ENCODE assay signal across 11 mouse cellular contexts in genomic region chr11:120254420-120254819, GRCm38 (mm10). TPM values are rescaled to one million over a fixed set of nuclear protein-coding genes. Genes with fewer than 3 reads are reported as not detected.
DNase-seq lines count a peak whose midpoint lies in the region; ATAC-seq and TF ChIP-seq lines count a peak whose summit lies in the region.
"Had no signal": no experiment of that assay in that cellular context is flagged by ENCODE, and none has a peak within 500 bp of the region (broad histone marks: within the 10 kb centered on the region; RNA-seq: fewer than 3 reads in every experiment).

No protein-coding gene starts in this region.

- TF ChIP-seq CTCF in liver, postnatal 0 days (IDR thresholded peaks at IDR 0.05; ENCODE audit: low read depth): no peak

- peaks cover 31% of the 10 kb centered on the region for H3K4me1 ChIP-seq in liver, postnatal 0 days (ENCODE audit: insufficient read depth)
- peaks cover 54% of the 10 kb centered on the region for H3K4me1 ChIP-seq in liver, embryonic 11.5 days (replicated peaks; ENCODE audit: control insufficient read depth, insufficient read depth, low read length)
- peaks cover 96% of the 10 kb centered on the region for H3K4me1 ChIP-seq in hindbrain, embryonic 10.5 days (replicated peaks)
- peaks cover 57% of the 10 kb centered on the region for H3K4me1 ChIP-seq in midbrain, embryonic 16.5 days (ENCODE audit: control insufficient read depth, insufficient read depth, low read length)

- no peaks in the 10 kb centered on the region for H3K27me3 ChIP-seq in liver, postnatal 0 days (ENCODE audit: insufficient read depth, low read length)
- H3K27me3 ChIP-seq in liver, embryonic 11.5 days (replicated peaks; ENCODE audit: control insufficient read depth, insufficient read depth, low read length): no peaks in the 10 kb centered on the region
- no peaks in the 10 kb centered on the region for H3K27me3 ChIP-seq in hindbrain, embryonic 10.5 days (ENCODE audit: insufficient read depth, poor library complexity, severe bottlenecking)
- no peaks in the 10 kb centered on the region for H3K27me3 ChIP-seq in midbrain, embryonic 16.5 days (ENCODE audit: control insufficient read depth, insufficient read depth, low read depth, low read length)
- H3K27me3 ChIP-seq: Patski had no signal

- no peak overlapping the region for H3K4me3 ChIP-seq in liver, postnatal 0 days (ENCODE audit: low read depth, low read length)
- no peak overlapping the region for H3K4me3 ChIP-seq in liver, embryonic 11.5 days (ENCODE audit: low read depth, low read length)
- no peak overlapping the region for H3K4me3 ChIP-seq in hindbrain, embryonic 10.5 days
- H3K4me3 ChIP-seq in midbrain, embryonic 16.5 days (ENCODE audit: low read depth, low read length): no peak overlapping the region

- TF ChIP-seq EP300 in liver, postnatal 0 days (IDR thresholded peaks at IDR 0.05; ENCODE audit: low read depth): no peak

- H3K9ac ChIP-seq in liver, postnatal 0 days (replicated peaks): no peak overlapping the region
- no peak overlapping the region for H3K9ac ChIP-seq in liver, embryonic 11.5 days (ENCODE audit: low read depth, low read length)
- peak overlapping the region; percentile 23; the same call in 1 of the 2 replicates for H3K9ac ChIP-seq in midbrain, embryonic 16.5 days (ENCODE audit: low read depth, low read length)

- H3K4me2 ChIP-seq in liver, postnatal 0 days (ENCODE audit: low read depth, low read length): no peak overlapping the region
- no peak overlapping the region for H3K4me2 ChIP-seq in liver, embryonic 11.5 days
- H3K4me2 ChIP-seq in midbrain, embryonic 16.5 days (ENCODE audit: low read length): no peak overlapping the region

- no peak for ATAC-seq in liver, postnatal 0 days
- ATAC-seq in liver, embryonic 11.5 days (replicated peaks; ENCODE audit: low FRiP score): no peak
- no peak for ATAC-seq in midbrain, embryonic 16.5 days
- ATAC-seq: intestine, postnatal 0 days; Patski had no signal

- peak; percentile 43 to 53 for DNase-seq in cerebellum, postnatal 14 days
- DNase-seq in cerebellum, postnatal 4 days (ENCODE audit: low spot score in 2 of 2): no peak
- no peak for DNase-seq in liver, postnatal 0 days
- DNase-seq in liver, embryonic 11.5 days (ENCODE audit: low spot score): no peak
- no peak for DNase-seq in hindbrain, embryonic 10.5 days (ENCODE audit: low spot score)
- no peak for DNase-seq in right cerebral cortex, postnatal 10 days (ENCODE audit: low spot score in 2 of 2)
- no peak for DNase-seq in layer of hippocampus, adult 11-12 months (ENCODE audit: low spot score)
- DNase-seq: B cell, adult 2 months had no signal

- WGBS in liver, postnatal 0 days (ENCODE audit: insufficient replicate concordance): 82% methylated on average over 11 of the region's 11 CpGs
- 83% methylated on average over 11 of the region's 11 CpGs for WGBS in liver, embryonic 11.5 days
- 66% methylated on average over 11 of the region's 11 CpGs for WGBS in hindbrain, embryonic 10.5 days
- 64% methylated on average over 11 of the region's 11 CpGs for WGBS in midbrain, embryonic 16.5 days

- no peaks in the 10 kb centered on the region for H3K36me3 ChIP-seq in liver, postnatal 0 days (replicated peaks; ENCODE audit: insufficient read depth, low read length)
- 0 out of 2 replicates have a peak, but pooled peaks cover 3% of the 10 kb centered on the region for H3K36me3 ChIP-seq in liver, embryonic 11.5 days (ENCODE audit: control insufficient read depth, insufficient read depth, low read length)
- peaks cover 63% of the 10 kb centered on the region for H3K36me3 ChIP-seq in hindbrain, embryonic 10.5 days
- H3K36me3 ChIP-seq in midbrain, embryonic 16.5 days (ENCODE audit: control insufficient read depth, insufficient read depth, low read length): no peaks in the 10 kb centered on the region

- H3K9me3 ChIP-seq in liver, postnatal 0 days (ENCODE audit: low read length): no peaks in the 10 kb centered on the region
- H3K9me3 ChIP-seq in liver, embryonic 11.5 days (ENCODE audit: control insufficient read depth, low read length): no peaks in the 10 kb centered on the region
- H3K9me3 ChIP-seq in hindbrain, embryonic 10.5 days: no peaks in the 10 kb centered on the region
- H3K9me3 ChIP-seq in midbrain, embryonic 16.5 days (replicated peaks; ENCODE audit: control insufficient read depth, low read length, poor library complexity, severe bottlenecking): no peaks in the 10 kb centered on the region

- peak overlapping the region; percentile 29; the same call in 1 of the 2 replicates for H3K27ac ChIP-seq in liver, postnatal 0 days (ENCODE audit: low read depth)
- no peak overlapping the region for H3K27ac ChIP-seq in liver, embryonic 11.5 days (ENCODE audit: low read depth, low read length)
- peak overlapping the region; percentile 76 for H3K27ac ChIP-seq in hindbrain, embryonic 10.5 days
- no peak overlapping the region for H3K27ac ChIP-seq in midbrain, embryonic 16.5 days (ENCODE audit: low read length)

RNA-seq across cellular contexts. Expression of gene Bahcc1, which starts 21.7 kb away (rescaled TPM):
- polyA plus RNA-seq in liver, postnatal 0 days (2015; fragmentation: Nextera tagmentation; extraction: Ambion mirVana): 1.1 and 1.2 TPM in 2 replicates
- 6.7 and 8.8 TPM in 2 replicates for polyA plus RNA-seq in liver, embryonic 11.5 days (2014; fragmentation: Nextera tagmentation; extraction: Ambion mirVana)
- polyA plus RNA-seq in hindbrain, embryonic 10.5 days (2016; fragmentation: Nextera tagmentation; extraction: Ambion mirVana): 17.0 and 18.8 TPM in 2 replicates
- 9.7 and 13.7 TPM in 2 replicates for polyA plus RNA-seq in midbrain, embryonic 16.5 days (2015; fragmentation: Nextera tagmentation; extraction: Ambion mirVana)

Comparison
In these comparisons a context has a peak if more than half of its experiments do, and no peak if none do; other contexts are left out.
1. DNase-seq: peak in cerebellum, postnatal 14 days (2 of 2); none in cerebellum, postnatal 4 days (0 of 2), liver, postnatal 0 days (single experiment), liver, embryonic 11.5 days (single experiment), hindbrain, embryonic 10.5 days (single experiment), right cerebral cortex, postnatal 10 days (0 of 2) and layer of hippocampus, adult 11-12 months (single experiment).
2. H3K27ac ChIP-seq: peak in liver, postnatal 0 days (single experiment) and hindbrain, embryonic 10.5 days (single experiment); none in liver, embryonic 11.5 days (single experiment) and midbrain, embryonic 16.5 days (single experiment).